ENCODE assay signal across 8 mouse cellular contexts in genomic region chr16:75908635-75909494, GRCm38 (mm10).
DNase-seq lines count a peak whose midpoint lies in the region; ATAC-seq lines count a peak whose summit lies in the region.

No protein-coding gene starts in this region.

- H3K4me1 ChIP-seq in liver, embryonic 11.5 days (replicated peaks; ENCODE audit: control insufficient read depth, insufficient read depth, low read length), result peaks cover 8% of the 10 kb centered on the region; the same call in 1 of the 2 replicates
- H3K4me1 ChIP-seq in forebrain, embryonic 13.5 days, result 0 out of 2 replicates have a peak, but pooled peaks cover 3% of the 10 kb centered on the region

- peak overlapping the region; percentile 57 for H3K4me2 ChIP-seq in liver, embryonic 11.5 days
- H3K4me2 ChIP-seq in forebrain, embryonic 13.5 days, result no peak overlapping the region

- no peaks in the 10 kb centered on the region for H3K36me3 ChIP-seq in liver, embryonic 11.5 days (ENCODE audit: control insufficient read depth, insufficient read depth, low read length)
- H3K36me3 ChIP-seq in forebrain, embryonic 13.5 days (ENCODE audit: poor library complexity, severe bottlenecking), result no peaks in the 10 kb centered on the region

- H3K27me3 ChIP-seq in liver, embryonic 11.5 days (replicated peaks; ENCODE audit: control insufficient read depth, insufficient read depth, low read length), result no peaks in the 10 kb centered on the region
- H3K27me3 ChIP-seq in forebrain, embryonic 13.5 days, result no peaks in the 10 kb centered on the region

- peak overlapping the region; percentile 38; the same call in 1 of the 2 replicates for H3K27ac ChIP-seq in liver, embryonic 11.5 days (ENCODE audit: low read depth, low read length)
- no peak overlapping the region for H3K27ac ChIP-seq in forebrain, embryonic 13.5 days

- H3K9ac ChIP-seq in liver, embryonic 11.5 days (ENCODE audit: low read depth, low read length), result peak overlapping the region; percentile 61
- H3K9ac ChIP-seq in forebrain, embryonic 13.5 days, result no peak overlapping the region

- H3K4me3 ChIP-seq in liver, embryonic 11.5 days (ENCODE audit: low read depth, low read length), result peak overlapping the region; percentile 46
- no peak overlapping the region for H3K4me3 ChIP-seq in forebrain, embryonic 13.5 days

- peak; percentile 2 to 5 for DNase-seq in frontal cortex, adult 2 months (ENCODE audit: extremely low spot score in 1 of 2, low spot score in 1 of 2)
- DNase-seq in frontal cortex, postnatal 10 days (ENCODE audit: low spot score in 2 of 2), result no peak
- DNase-seq in T-cell, adult 2 months (ENCODE audit: low spot score), result peak; percentile 75
- DNase-seq in liver, embryonic 11.5 days (ENCODE audit: low spot score), result no peak
- peak; percentile 32 for DNase-seq in skeletal muscle tissue, adult 2 months (ENCODE audit: low read depth, low spot score)
- DNase-seq in cerebellum, adult 9-10 months, result no peak
- no peak for DNase-seq in testis, postnatal 14 days (ENCODE audit: low spot score)

- H3K9me3 ChIP-seq in liver, embryonic 11.5 days (ENCODE audit: control insufficient read depth, low read length), result no peaks in the 10 kb centered on the region
- H3K9me3 ChIP-seq in forebrain, embryonic 13.5 days (replicated peaks), result no peaks in the 10 kb centered on the region

- peak; percentile 97 for ATAC-seq in liver, embryonic 11.5 days (replicated peaks; ENCODE audit: low FRiP score)
- no peak for ATAC-seq in forebrain, embryonic 13.5 days

- 31% methylated on average over 8 of the region's 8 CpGs for WGBS in liver, embryonic 11.5 days
- 86% methylated on average over 8 of the region's 8 CpGs for WGBS in forebrain, embryonic 13.5 days

Comparison
In these comparisons a context has a peak if more than half of its experiments do, and no peak if none do; other contexts are left out.
1. DNase-seq: peak in frontal cortex, adult 2 months (2 of 2), T-cell, adult 2 months (single experiment) and skeletal muscle tissue, adult 2 months (single experiment); none in frontal cortex, postnatal 10 days (0 of 2), liver, embryonic 11.5 days (single experiment), cerebellum, adult 9-10 months (single experiment) and testis, postnatal 14 days (single experiment).